Mouse (Mus musculus) embryonic fibroblast, embryonic 13.5 days (primary cell): ENCODE results near the gene Mical1. TPM values are rescaled to one million over a fixed set of nuclear protein-coding genes. Genes with fewer than 3 reads are reported as not detected.

Experiments
- H3K27ac ChIP-seq: 2 replicates; pipeline ENCODE4 v1.5.1; 2012; ENCODE audit warnings: low read length, control low read depth, inconsistent platforms; ENCODE audit not compliant: insufficient read depth
- H3K4me1 ChIP-seq: 2 replicates; pipeline ENCODE4 v1.6.1; 2011; ENCODE audit warnings: low read length; ENCODE audit not compliant: control insufficient read depth, insufficient read depth
- H3K4me3 ChIP-seq: 2 replicates; pipeline ENCODE4 v1.5.1; 2011; ENCODE audit warnings: mild to moderate bottlenecking, control low read depth, low read length; ENCODE audit not compliant: insufficient read depth
- CTCF ChIP-seq: IDR thresholded peaks from 2 replicates; pipeline ENCODE4 v1.5.1; 2011; ENCODE audit warnings: mild to moderate bottlenecking, control low read depth, low read length, moderate library complexity, borderline replicate concordance; ENCODE audit not compliant: insufficient read depth
- POLR2A ChIP-seq: IDR thresholded peaks from 2 replicates; pipeline ENCODE4 v1.6.1; 2011; ENCODE audit warnings: low read depth, mild to moderate bottlenecking, control low read depth, low read length, moderate library complexity
- polyA plus RNA-seq: library from polyadenylated mRNA; stranded (reverse); fragments of >200 nt; gene quantifications from 2 replicates; pipeline ENCODE4 v1.2.4, GENCODE M21; 2011; ENCODE audit warnings: low read depth; ENCODE audit not compliant: missing spikeins, insufficient read length

Mical1 gene
- polyA plus RNA-seq, 1 experiment: 50.0 TPM

- Histone ChIP-seq H3K27ac (peak overlapping the region; percentile 80), H3K4me3 (no peak overlapping the region), H3K4me1 (peaks cover 7% of the 10 kb centered on the region)
- TF ChIP-seq CTCF (no peak), POLR2A (no peak)
Measured at GRCm38 (mm10) chr10:41474981-41475391, 1.1 kb upstream of the Mical1 start.

- TF ChIP-seq CTCF: no peak
- TF ChIP-seq POLR2A: no peak
- H3K27ac ChIP-seq: peak overlapping the region; percentile 78
- peaks cover 7% of the 10 kb centered on the region for H3K4me1 ChIP-seq
- H3K4me3 ChIP-seq: peak overlapping the region; percentile 65
Measured at GRCm38 (mm10) chr10:41477018-41477277, 834 bp downstream of the Mical1 start.

GRCm38 (mm10) chr10:41477278-41478181, 1.4 kb downstream of the Mical1 start:
- TF ChIP-seq CTCF: no peak
- peak; percentile 72 for TF ChIP-seq POLR2A
- peak overlapping the region; percentile 78 for H3K27ac ChIP-seq

GRCm38 (mm10) chr10:41479961-41480360, 3.8 kb downstream of the Mical1 start:
- H3K27ac ChIP-seq: no peak overlapping the region
- TF ChIP-seq CTCF: no peak
- no peak overlapping the region for H3K4me3 ChIP-seq
- H3K4me1 ChIP-seq: peaks cover 5% of the 10 kb centered on the region

More at GRCm38 (mm10) chr10:41477278-41478181, 1.4 kb downstream of the Mical1 start:
- Histone ChIP-seq H3K4me1 (peaks cover 7% of the 10 kb centered on the region), H3K4me3 (peak overlapping the region; percentile 65)

- Histone ChIP-seq H3K27ac (no peak overlapping the region), H3K4me1 (peaks cover 2% of the 10 kb centered on the region; the same call in 1 of the 2 replicates), H3K4me3 (no peak overlapping the region)
- no peak for TF ChIP-seq CTCF
- no peak for TF ChIP-seq POLR2A
Measured at GRCm38 (mm10) chr10:41480938-41481880, 5.1 kb downstream of the Mical1 start.

- Histone ChIP-seq H3K27ac (no peak overlapping the region), H3K4me1 (peaks cover 2% of the 10 kb centered on the region; the same call in 1 of the 2 replicates), H3K4me3 (no peak overlapping the region)
- TF ChIP-seq CTCF (no peak), POLR2A (no peak)
Measured at GRCm38 (mm10) chr10:41482446-41482845, 6.3 kb downstream of the Mical1 start.

GRCm38 (mm10) chr10:41485778-41486177, 9.7 kb downstream of the Mical1 start:
- Histone ChIP-seq H3K4me1 (peaks cover 4% of the 10 kb centered on the region; the same call in 1 of the 2 replicates), H3K4me3 (no peak overlapping the region), H3K27ac (no peak overlapping the region)
- TF ChIP-seq CTCF (no peak), POLR2A (no peak)

GRCm38 (mm10) chr10:41486506-41487170, 10.5 kb downstream of the Mical1 start:
- Histone ChIP-seq H3K27ac (no peak overlapping the region), H3K4me3 (no peak overlapping the region), H3K4me1 (peaks cover 4% of the 10 kb centered on the region; the same call in 1 of the 2 replicates)
- no peak for TF ChIP-seq POLR2A
- TF ChIP-seq CTCF: no peak

- Histone ChIP-seq H3K4me1 (peaks cover 4% of the 10 kb centered on the region; the same call in 1 of the 2 replicates), H3K27ac (no peak overlapping the region), H3K4me3 (peak overlapping the region; percentile 66; the same call in 1 of the 2 replicates)
- TF ChIP-seq CTCF: no peak
- TF ChIP-seq POLR2A: no peak
Measured at GRCm38 (mm10) chr10:41488877-41489276, 12.8 kb downstream of the Mical1 start.
